Mouse (Mus musculus): Measurements from ENCODE around the gene Pan2.

The Pan2 gene

DNA sequence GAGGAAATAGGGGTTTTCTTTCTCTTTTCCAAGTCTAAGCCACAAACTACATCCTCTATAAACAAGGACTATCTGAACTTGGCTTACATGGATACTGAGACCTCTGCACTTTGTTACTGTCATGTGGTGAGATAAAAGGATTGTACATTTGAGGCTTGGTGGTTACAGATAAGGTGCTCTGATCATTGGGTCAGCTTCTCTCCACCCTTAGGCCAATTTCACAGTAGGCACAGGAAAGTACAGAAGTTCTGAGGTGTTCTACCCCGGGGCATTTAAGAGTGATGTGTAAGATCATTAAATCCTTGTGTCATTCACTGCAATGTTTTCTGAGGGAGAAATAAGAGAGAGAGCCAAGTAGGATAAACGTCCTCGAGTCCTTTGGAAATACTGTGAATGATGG lies 33.5 kb downstream of the Pan2 start:
- DNase-seq (ENCODE audit: low spot score in 2 of 2), result no peak

DNA sequence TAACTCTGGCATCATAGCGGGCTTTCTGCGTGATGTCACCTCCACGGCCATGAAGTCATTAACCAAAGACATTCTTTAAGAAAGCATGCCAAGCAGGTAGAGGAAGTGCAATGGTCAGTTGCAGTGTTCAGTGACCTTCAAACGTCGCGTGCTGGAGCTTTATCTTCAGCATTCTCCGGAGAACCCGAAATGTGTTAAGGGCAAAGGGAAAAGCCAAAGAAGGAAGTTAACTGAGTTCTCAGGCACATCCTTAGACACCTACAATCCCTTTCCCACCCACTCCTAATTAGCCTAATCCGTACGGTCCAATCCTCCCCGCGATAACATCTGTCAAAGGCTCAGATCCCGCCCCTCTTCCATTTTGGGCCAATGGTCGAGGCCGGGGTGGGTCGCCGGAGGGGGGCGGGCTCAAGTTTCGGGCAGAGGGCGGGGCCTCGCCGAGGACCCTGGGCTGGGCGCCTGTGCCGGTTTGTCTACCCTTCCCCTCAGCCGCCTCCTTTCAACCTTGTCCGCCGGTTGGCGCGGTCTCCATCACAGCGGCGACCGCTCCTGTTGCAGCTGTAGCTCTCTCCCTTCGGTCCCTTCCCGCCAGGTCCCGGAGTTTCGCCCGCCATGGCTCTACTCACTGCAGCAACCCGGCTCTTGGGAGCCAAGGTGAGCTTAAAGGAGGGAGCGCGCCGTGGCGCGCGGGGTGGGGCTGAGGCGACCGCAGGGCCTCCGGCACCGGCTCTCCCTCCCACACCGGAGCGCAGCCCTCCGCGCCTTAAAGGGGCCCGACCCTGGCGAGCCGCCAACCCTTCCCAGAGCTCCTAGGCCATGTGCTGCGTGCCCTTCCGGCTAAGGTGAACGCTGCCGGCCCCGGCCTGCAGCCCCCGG lies 34.4 kb downstream of the Pan2 start, which contains the start of gene Cs:
TSS of gene Cs (plus strand) at position 429 of the 876 bp plus-strand sequence.
- DNase-seq (ENCODE audit: low spot score in 2 of 2), result peak; percentile 95

DNA sequence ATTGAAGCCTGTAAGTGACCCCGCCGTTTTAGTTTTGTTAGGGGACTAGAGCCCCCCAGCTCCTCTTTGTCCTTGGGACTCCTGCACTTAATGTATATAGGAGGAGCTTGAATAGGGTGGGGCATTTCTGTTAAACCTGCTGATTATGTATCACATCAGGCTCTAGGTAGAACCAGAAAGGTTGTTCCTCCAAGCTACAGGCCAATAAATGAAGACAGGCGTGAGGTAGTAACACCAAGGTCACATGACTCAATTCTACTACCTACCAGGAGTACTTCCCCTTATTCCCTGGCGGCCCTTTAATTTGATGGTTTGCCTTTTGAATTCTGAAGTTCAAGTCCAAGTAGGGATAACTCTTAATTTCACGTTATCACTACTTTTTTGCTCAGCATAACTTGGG lies 35.3 kb downstream of the Pan2 start:
- no peak for DNase-seq (ENCODE audit: low spot score in 2 of 2)

DNA sequence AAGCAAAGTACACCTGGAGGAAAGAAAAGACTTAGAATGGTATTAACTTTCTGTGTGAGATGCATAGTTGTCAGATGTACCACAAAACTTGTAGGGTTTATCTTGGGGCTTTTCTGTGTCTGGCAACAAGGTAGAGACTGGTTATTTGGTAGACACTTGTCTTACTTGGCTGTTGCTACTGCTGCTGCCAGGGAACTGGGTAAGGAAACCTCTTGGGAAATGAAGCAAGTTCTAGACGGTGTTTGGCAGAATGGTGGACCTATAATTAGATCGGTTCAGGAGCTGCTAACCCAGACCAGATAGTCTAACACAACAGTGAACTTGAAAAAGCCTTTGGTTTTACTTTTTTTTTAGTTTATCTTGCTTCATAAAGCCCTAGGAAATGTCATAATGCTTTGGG lies 35.8 kb downstream of the Pan2 start:
- DNase-seq (ENCODE audit: low spot score in 2 of 2), result no peak

DNA sequence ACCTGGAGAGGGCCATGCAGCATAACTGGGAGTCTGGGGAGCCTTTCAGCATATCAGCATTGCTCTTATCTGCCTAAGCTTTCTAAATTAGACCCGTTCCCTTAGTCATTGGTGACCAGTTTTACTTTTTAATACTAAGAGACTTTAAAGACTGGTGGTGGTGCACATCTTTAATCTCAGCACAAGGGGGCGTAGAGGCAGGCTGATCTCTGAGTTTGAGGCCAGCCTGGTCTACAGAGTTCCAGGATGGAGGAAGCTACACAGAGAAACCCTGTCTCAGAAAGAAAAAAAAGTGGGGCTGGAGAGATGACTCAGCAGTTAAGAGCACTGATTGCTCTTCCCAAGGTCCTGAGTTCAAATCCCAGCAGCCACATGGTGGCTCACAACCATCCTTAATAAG lies 37.1 kb downstream of the Pan2 start:
- no peak for DNase-seq (ENCODE audit: low spot score in 2 of 2)

DNA sequence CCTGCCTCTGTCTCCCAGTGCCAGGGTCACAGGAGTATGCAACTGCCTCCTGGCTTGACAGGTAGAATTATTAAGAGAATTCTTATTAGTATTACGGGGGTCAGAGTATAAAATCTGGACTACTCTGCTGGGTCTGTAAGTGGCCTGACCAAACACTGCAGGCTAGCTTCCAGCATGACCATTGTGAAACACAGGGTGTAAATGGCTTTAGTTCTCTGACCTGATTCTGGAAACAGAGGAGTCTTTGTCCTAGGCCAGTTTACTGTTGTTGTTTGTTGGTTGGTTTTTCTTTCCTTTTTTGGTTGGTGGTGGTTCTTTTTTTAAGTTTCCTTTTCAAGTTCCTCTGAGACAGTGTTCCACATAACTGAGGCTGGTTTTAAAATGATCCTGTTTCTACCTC lies 40.3 kb downstream of the Pan2 start:
- DNase-seq (ENCODE audit: low spot score in 2 of 2), result no peak

DNA sequence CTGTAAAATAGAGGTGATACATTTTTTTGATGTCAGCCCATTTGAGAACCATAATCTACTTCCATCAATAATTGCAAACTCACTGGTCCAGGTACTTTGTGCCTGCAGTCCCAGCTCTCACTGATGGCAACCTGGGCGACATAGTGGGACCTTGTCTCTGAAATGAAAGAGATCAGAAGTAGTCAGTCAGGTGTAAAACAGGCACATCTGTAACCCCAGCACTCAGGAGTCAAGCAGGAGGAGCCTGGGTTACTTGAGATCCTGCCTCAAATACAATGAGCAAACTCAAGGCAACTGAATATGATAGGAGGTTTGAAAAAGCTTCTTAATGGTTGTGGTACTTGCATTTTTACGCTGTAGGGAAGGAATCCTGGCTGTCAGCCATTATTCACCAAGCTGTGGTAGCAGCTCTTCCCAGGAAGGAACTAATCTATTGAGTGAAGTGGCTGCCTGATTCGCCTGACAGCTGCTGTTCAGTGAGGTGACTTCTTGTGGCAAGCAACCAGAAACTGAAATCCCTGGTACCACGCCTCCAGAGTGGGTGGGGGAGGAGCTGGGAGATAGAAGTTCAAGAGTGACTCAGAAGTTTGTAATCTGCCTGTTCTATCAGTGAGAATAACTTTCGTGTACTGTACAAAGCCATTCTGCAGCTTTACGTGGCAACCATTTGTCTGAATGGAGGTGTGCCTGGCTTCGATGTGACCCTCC lies 41.6 kb downstream of the Pan2 start:
- DNase-seq (ENCODE audit: low spot score in 2 of 2), result peak; percentile 67 to 84

DNA sequence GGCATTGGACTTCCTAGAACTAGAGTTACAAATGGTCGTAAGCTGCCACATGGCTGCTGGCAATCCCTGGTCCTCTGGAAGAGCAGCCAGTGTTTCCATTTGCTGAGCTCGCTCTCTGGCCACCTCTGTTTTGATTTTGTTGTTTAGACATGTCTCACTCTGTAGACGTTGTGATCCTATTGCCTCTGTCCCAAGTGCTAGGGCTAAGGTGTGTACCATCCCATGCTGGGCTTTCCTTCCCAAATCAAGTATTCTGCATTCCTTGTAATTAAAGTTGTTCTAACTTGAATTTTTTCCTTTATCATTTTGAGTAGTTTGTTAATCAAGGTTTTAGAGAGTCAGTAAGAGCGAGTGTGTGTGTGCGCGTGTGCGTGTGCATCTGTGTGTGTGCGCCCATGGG lies 44.4 kb downstream of the Pan2 start:
- DNase-seq (ENCODE audit: low spot score in 2 of 2), result no peak

DNA sequence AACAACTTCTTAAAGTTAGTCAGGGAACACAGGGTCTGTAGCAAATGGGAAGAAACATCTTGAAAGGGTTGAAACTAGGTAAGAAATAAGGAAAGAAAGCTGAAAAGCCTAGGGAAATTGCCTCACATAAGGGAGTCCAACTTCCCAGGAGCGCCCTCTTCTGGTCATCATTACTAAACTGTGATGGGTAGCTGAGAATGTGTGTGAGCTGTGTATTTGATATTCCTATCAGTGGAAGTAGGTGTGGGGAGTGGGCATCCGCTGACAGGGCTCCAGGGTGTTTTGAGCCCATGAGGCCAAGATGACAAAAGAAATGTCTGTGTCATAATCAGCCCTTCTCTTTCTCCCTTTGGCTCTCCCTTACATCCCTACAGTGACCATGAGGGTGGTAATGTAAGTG lies 55.7 kb downstream of the Pan2 start:
- peak; percentile 23 to 42 for DNase-seq (ENCODE audit: low spot score in 2 of 2)

DNA sequence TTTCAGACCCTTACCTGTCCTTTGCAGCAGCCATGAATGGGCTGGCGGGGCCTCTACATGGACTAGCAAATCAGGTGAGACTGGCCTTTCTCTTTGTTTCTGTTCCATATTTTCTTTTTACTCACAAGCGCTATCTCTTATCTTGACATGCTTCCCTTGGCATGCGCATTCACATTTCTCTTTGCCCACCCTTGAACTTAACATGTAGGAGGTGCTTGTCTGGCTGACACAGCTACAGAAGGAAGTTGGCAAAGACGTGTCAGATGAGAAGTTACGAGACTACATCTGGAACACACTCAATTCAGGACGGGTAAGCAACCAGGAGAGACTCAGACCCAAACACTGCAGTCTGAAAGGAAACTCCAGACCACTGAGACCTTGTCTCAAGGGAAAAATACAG lies 56.1 kb downstream of the Pan2 start:
- DNase-seq (ENCODE audit: low spot score in 2 of 2), result no peak

DNA sequence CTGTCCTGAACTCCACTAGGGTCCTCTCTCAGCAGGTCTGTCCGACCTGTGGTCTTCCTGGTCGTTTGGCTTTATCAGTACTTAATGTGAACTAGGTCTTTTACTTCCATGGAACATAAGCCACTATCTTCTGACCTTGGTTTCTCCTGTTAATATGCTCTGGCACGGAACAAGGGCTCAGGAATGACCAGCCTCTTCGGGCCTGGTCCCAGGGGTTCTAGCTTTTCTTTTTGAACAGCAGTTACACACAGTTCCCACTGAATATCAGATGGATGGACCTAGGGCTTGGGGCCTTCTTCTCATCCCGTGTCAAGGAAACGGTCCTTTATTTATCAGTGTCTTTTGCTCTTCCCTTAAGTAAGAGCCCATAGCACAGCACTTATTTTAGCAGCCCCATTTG lies 58.7 kb downstream of the Pan2 start:
- no peak for DNase-seq (ENCODE audit: low spot score in 2 of 2)

DNA sequence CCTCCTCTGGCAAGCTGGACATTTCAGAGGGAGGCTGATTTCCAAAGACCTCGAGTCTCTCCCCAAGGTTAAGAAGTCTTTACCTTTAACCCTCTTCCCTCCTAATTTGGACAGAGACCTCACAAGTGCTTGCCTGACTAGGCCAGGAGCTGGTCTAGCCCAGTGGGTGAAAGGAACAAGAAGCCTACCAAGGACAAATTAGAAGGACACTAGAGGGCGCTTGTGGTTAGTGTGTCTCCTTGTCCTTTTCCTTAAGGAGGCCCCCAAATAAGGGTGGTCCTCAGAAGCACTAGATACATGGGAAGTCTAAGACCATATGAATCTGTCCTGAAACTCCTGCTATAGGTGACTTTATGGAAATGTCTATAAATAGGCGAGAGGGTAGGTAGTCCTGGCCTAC lies 59.4 kb downstream of the Pan2 start:
- no peak for DNase-seq (ENCODE audit: low spot score in 2 of 2)

DNA sequence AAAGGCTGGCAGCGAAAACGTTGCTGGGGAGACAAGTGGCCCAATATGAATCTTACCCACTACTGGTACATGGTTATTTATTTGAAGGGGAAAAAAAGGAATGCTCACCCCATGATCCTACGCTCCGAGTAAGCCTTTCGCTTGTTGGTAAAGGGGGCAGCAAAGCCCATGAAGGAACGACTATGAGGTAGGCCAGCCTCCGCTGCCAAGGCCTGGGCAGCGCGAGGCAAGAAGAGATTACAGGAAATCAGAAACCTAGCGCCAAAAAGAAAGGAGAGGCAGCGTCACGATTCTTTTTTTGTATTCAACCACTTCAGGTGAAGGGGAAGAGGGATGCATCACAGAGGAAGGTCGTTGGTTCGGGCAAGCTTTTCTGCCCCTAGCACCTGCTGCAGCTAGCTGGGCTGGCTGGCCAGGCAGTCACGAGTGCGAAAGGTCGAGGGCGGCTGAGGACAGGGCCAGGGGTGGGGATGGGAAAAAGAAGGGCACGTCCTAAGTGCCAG lies 64.8 kb downstream of the Pan2 start:
- no peak for DNase-seq (ENCODE audit: low spot score in 2 of 2)

DNA sequence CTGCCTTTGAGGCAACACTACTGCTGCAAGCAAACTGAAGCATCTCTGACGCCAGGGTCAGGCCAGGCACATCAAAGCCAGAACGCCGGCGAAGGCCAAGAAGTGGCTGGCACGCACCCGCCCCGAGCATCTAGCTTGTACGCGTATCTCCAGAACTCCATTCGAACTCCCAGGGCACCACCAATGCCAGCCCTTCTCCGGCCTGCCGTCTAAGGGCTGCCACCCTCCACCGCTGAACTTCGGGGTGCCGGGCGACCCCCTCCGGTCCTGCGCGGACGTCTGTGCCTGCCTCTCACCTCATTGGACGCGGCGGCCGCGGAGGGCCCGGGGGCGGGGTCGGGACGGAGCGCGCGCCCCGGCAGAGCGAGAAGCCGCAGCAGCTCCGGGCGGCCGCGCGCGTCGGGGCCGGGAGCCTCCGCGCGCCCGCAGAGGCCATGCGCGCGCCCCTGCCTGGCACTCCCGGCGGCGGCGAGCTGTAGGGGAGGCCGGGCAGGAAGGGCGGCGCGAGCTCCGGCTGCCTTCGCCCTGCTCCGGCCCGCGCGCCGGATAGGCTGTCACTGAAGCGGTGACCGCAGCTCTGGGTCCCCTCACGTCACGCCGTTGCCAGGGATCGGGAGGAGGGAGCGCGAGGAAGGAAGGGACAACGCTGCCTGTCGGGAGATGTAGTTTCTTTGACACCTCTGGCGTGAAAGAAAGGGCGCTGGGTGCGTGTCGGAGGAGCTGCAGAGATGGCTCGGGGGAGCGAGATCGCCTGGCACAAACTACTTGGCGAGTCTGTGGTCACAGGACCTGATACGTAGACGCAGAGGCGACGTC lies 65.5 kb downstream of the Pan2 start, which contains the start of gene Coq10a:
TSS of gene Coq10a (minus strand) at position 596 of the 816 bp plus-strand sequence.
- DNase-seq (ENCODE audit: low spot score in 2 of 2), result peak; percentile 81 to 91

DNA sequence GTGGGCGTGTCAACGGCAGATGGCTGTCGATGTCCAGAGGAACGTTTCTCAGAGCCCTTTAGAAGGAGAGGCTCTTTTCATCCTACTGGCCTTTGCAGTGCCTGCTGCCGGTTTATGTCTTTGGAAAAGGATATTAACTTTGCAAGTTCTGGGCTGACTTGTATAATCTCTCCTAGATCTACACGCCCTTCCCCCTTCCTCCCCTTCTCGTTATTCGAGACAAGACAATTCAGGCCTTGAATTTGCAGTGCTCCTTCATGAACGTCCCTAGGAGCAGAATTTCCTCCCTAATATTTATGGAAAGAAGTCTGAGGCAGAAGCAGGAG lies 66.0 kb downstream of the Pan2 start:
- DNase-seq (ENCODE audit: low spot score in 2 of 2), result no peak

DNA sequence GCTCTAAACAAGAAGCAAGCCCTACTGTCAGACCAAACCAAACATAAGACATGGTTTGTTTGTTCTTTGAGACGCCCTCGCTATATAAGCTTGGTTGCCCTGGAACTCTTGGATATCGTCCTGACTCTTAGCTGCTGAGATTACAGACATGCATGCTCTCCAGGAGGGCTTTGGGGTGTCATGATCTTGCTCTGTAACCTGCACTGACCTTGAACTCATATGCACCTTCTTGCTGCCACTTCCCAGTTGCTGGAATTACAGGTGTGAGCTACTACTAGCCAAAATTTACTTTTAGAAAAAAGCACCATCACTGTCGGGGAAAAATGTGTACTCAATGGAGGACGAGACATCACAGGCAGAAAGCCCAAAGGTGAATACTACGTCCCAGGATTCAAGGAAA lies 66.5 kb downstream of the Pan2 start:
- no peak for DNase-seq (ENCODE audit: low spot score in 2 of 2)

DNA sequence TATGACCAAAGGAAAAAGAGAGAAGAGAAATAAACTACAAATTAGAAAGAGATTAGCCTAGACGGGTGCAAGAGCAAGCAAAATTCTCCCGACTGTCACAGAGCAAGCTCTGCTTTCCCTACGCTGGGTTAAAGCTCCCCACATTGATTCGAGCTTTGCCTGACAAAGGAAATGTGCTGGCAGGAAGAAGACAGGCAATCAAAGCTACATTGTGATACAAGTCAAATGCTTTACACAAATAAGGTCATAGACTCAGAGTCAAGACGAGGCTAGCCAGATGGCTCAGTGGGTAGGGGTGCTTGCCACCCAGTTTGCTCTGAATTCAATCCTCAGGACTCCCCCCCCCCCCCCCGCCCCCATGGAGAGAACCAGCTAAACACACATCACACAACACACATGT lies 66.9 kb downstream of the Pan2 start:
- no peak for DNase-seq (ENCODE audit: low spot score in 2 of 2)

DNA sequence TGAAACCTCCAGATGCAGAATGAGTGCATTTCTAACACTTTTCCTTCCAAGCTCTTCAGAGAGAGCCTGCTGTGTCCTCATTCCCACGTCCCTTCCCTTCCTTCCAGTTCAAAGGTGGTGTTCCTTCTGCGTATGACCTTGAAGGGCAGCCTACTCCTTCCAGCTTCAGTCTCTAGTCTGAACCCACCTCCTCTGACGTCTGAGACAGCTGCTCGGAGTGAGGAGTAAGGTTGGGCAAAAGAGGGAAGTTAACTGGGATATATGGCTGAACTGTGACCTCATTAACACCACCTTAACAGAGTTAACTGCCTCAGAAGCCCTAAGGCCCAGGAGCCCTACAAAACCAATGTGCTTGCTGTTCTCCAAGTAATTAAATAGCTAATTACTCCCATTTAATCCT lies 67.5 kb downstream of the Pan2 start:
- DNase-seq (ENCODE audit: low spot score in 2 of 2), result no peak
